Mouse (Mus musculus) MEL (cell line): ENCODE measurements around the gene 0610030E20Rik. TPM values are rescaled to one million over a fixed set of nuclear protein-coding genes. Genes with fewer than 3 reads are reported as not detected.
A peak's percentile ranks its signal among the peaks of the same experiment; 100 is the strongest.

Source experiments
- DNase-seq: peaks from one replicate; pipeline ENCODE4 v3.0.0; 2011; ENCODE audit warnings: low read depth, low spot score
- H3K27ac ChIP-seq: 2 replicates; pipeline ENCODE4 v1.5.1; 2012; ENCODE audit warnings: low read depth, mild to moderate bottlenecking, control low read depth, low read length, moderate library complexity; ENCODE audit not compliant: control insufficient read depth
- H3K27me3 ChIP-seq, 2 experiments: fragments of 150-350 bp in 1 of 2; sonication (generic) in 1 of 2; 2 replicates each; pipeline ENCODE4 v1.6.1; 2012; ENCODE audit warnings: low read length in 2 of 2, mild to moderate bottlenecking in 2 of 2, improper control_type of control experiment in 1 of 2, moderate library complexity in 1 of 2; ENCODE audit not compliant: insufficient read depth in 2 of 2, control insufficient read depth in 1 of 2
- H3K36me3 ChIP-seq, 2 experiments: 2 replicates each; pipeline ENCODE4 v1.6.1; 2012 to 2014; ENCODE audit warnings: low read length in 2 of 2, improper control_type of control experiment in 1 of 2, inconsistent platforms in 1 of 2, mild to moderate bottlenecking in 1 of 2; ENCODE audit not compliant: insufficient read depth in 2 of 2, control insufficient read depth in 1 of 2
- H3K4me1 ChIP-seq, 2 experiments: fragments of 150-350 bp in 1 of 2; sonication (generic) in 1 of 2; 2 replicates each; pipeline ENCODE4 v1.6.1; 2012; ENCODE audit warnings: low read length in 2 of 2, improper control_type of control experiment in 1 of 2, mild to moderate bottlenecking in 1 of 2; ENCODE audit not compliant: insufficient read depth in 2 of 2, control insufficient read depth in 1 of 2
- H3K4me3 ChIP-seq, 2 experiments: fragments of 150-350 bp in 1 of 2; sonication (generic) in 1 of 2; 2 replicates each; pipeline ENCODE4 v1.5.1; 2012; ENCODE audit warnings: low read depth in 2 of 2, low read length in 2 of 2, mild to moderate bottlenecking in 2 of 2, moderate library complexity in 2 of 2, control low read depth in 1 of 2, improper control_type of control experiment in 1 of 2; ENCODE audit not compliant: control insufficient read depth in 1 of 2, insufficient read depth in 1 of 2
- H3K79me2 ChIP-seq: 2 replicates; pipeline ENCODE4 v1.6.1; 2012; ENCODE audit warnings: mild to moderate bottlenecking, low read length, moderate library complexity; ENCODE audit not compliant: control insufficient read depth, poor library complexity, insufficient read depth
- H3K9ac ChIP-seq: 2 replicates; pipeline ENCODE4 v1.6.1; 2012; ENCODE audit warnings: low read depth, mild to moderate bottlenecking, control low read depth, low read length, moderate library complexity; ENCODE audit not compliant: control insufficient read depth, poor library complexity, severe bottlenecking
- H3K9me3 ChIP-seq: fragments of 150-350 bp; sonication (generic); replicated peaks from 2 replicates; pipeline ENCODE4 v1.6.1; 2012; ENCODE audit warnings: mild to moderate bottlenecking, low read length, improper control_type of control experiment, moderate library complexity; ENCODE audit not compliant: insufficient read depth
- BHLHE40 ChIP-seq: IDR thresholded peaks from 2 replicates; pipeline ENCODE4 v1.6.1; 2012; ENCODE audit warnings: low read depth, mild to moderate bottlenecking, inconsistent platforms, low read length, improper control_type of control experiment, borderline replicate concordance
- CHD1 ChIP-seq: IDR thresholded peaks from 2 replicates; pipeline ENCODE4 v1.6.1; 2012; ENCODE audit warnings: low read depth, mild to moderate bottlenecking, inconsistent platforms, low read length, improper control_type of control experiment
- CHD2 ChIP-seq: IDR thresholded peaks from 2 replicates; pipeline ENCODE4 v1.6.1; 2011; ENCODE audit warnings: low read length, improper control_type of control experiment
- CTCF ChIP-seq, 3 experiments: IDR thresholded peaks in 2 of 3; conservative IDR thresholded peaks in 1 of 3; 2 replicates each; pipeline ENCODE4 v1.5.1; 2011 to 2012; ENCODE audit warnings: low read length in 3 of 3, low read depth in 2 of 3, mild to moderate bottlenecking in 2 of 3, improper control_type of control experiment in 1 of 3, inconsistent platforms in 1 of 3, mixed read lengths in 1 of 3, moderate library complexity in 1 of 3; ENCODE audit not compliant: control insufficient read depth in 1 of 3, insufficient read depth in 1 of 3, poor library complexity in 1 of 3, severe bottlenecking in 1 of 3
- E2F4 ChIP-seq: IDR thresholded peaks from 2 replicates; pipeline ENCODE4 v1.6.1; 2011; ENCODE audit warnings: low read depth, low read length, improper control_type of control experiment, borderline replicate concordance
- ELF1 ChIP-seq: IDR thresholded peaks from 2 replicates; pipeline ENCODE4 v1.6.1; 2014; ENCODE audit warnings: low read depth, mild to moderate bottlenecking, inconsistent platforms, low read length, improper control_type of control experiment, moderate library complexity
- EP300 ChIP-seq, 2 experiments: IDR thresholded peaks; 2 replicates each; pipeline ENCODE4 v1.6.1; 2011; ENCODE audit warnings: improper control_type of control experiment in 2 of 2, low read length in 2 of 2, low read depth in 1 of 2, mild to moderate bottlenecking in 1 of 2
- ETS1 ChIP-seq: IDR thresholded peaks from 2 replicates; pipeline ENCODE4 v1.6.1; 2012; ENCODE audit warnings: low read depth, mild to moderate bottlenecking, inconsistent platforms, low read length, improper control_type of control experiment, moderate library complexity
- GABPA ChIP-seq: IDR thresholded peaks from 2 replicates; pipeline ENCODE4 v1.6.1; 2012; ENCODE audit warnings: low read depth, mild to moderate bottlenecking, inconsistent platforms, low read length, improper control_type of control experiment, moderate library complexity
- GATA1 ChIP-seq: IDR thresholded peaks from 2 replicates; pipeline ENCODE4 v1.6.1; 2011; ENCODE audit warnings: low read depth, low read length, improper control_type of control experiment
- HCFC1 ChIP-seq: IDR thresholded peaks from 2 replicates; pipeline ENCODE4 v1.6.1; 2012; ENCODE audit warnings: low read depth, mild to moderate bottlenecking, inconsistent platforms, low read length, improper control_type of control experiment, moderate library complexity
- JUND ChIP-seq: IDR thresholded peaks from 2 replicates; pipeline ENCODE4 v1.6.1; 2011; ENCODE audit warnings: low read depth, mild to moderate bottlenecking, improper control_type of control experiment, low read length
- MAFK ChIP-seq: IDR thresholded peaks from 2 replicates; pipeline ENCODE4 v1.6.1; 2011; ENCODE audit warnings: low read depth, mild to moderate bottlenecking, low read length, improper control_type of control experiment, borderline replicate concordance
- MAX ChIP-seq: IDR thresholded peaks from 2 replicates; pipeline ENCODE4 v1.6.1; 2011; ENCODE audit warnings: low read length, improper control_type of control experiment
- MAZ ChIP-seq: IDR thresholded peaks from 2 replicates; pipeline ENCODE4 v1.6.1; 2012; ENCODE audit warnings: low read depth, mild to moderate bottlenecking, inconsistent platforms, low read length, improper control_type of control experiment
- MEF2A ChIP-seq: IDR thresholded peaks from 2 replicates; pipeline ENCODE4 v1.6.1; 2014; ENCODE audit warnings: low read depth, mild to moderate bottlenecking, inconsistent platforms, low read length, improper control_type of control experiment; ENCODE audit not compliant: poor library complexity, insufficient replicate concordance, severe bottlenecking; ENCODE audit errors: extremely low read depth
- MXI1 ChIP-seq: IDR thresholded peaks from 2 replicates; pipeline ENCODE4 v1.6.1; 2011; ENCODE audit warnings: mild to moderate bottlenecking, low read depth, low read length, improper control_type of control experiment
- MYC ChIP-seq: IDR thresholded peaks from 2 replicates; pipeline ENCODE4 v1.6.1; 2011; ENCODE audit warnings: low read depth, mild to moderate bottlenecking, low read length, improper control_type of control experiment, moderate library complexity
- NELFE ChIP-seq: IDR thresholded peaks from 2 replicates; pipeline ENCODE4 v1.6.1; 2011; ENCODE audit warnings: low read depth, low read length, improper control_type of control experiment
- NRF1 ChIP-seq: IDR thresholded peaks from 2 replicates; pipeline ENCODE4 v1.6.1; 2014; ENCODE audit warnings: low read depth, mild to moderate bottlenecking, inconsistent platforms, low read length, improper control_type of control experiment, moderate library complexity; ENCODE audit not compliant: poor library complexity, insufficient read depth, severe bottlenecking
- POLR2A ChIP-seq, 2 experiments: IDR thresholded peaks; 2 replicates each; pipeline ENCODE4 v1.6.1; 2011 to 2012; ENCODE audit warnings: low read length in 2 of 2, mild to moderate bottlenecking in 2 of 2, control low read depth in 1 of 2, improper control_type of control experiment in 1 of 2, low read depth in 1 of 2, moderate library complexity in 1 of 2; ENCODE audit not compliant: control insufficient read depth in 1 of 2, insufficient read depth in 1 of 2, poor library complexity in 1 of 2
- POLR2AphosphoS2 ChIP-seq: IDR thresholded peaks from 2 replicates; pipeline ENCODE4 v1.6.1; 2011; ENCODE audit warnings: low read length, improper control_type of control experiment
- POLR2AphosphoS5 ChIP-seq: IDR thresholded peaks from 2 replicates; pipeline ENCODE4 v1.6.1; 2012; ENCODE audit warnings: low read depth, borderline replicate concordance, mild to moderate bottlenecking, inconsistent platforms, low read length, moderate library complexity, mixed read lengths
- RAD21 ChIP-seq: IDR thresholded peaks from 2 replicates; pipeline ENCODE4 v1.6.1; 2011; ENCODE audit warnings: mild to moderate bottlenecking, low read depth, low read length, improper control_type of control experiment
- RCOR1 ChIP-seq: IDR thresholded peaks from 2 replicates; pipeline ENCODE4 v1.6.1; 2012; ENCODE audit warnings: low read depth, mild to moderate bottlenecking, inconsistent platforms, low read length, improper control_type of control experiment
- TBP ChIP-seq: IDR thresholded peaks from 2 replicates; pipeline ENCODE4 v1.8.0; 2011; ENCODE audit warnings: low read depth, low read length, improper control_type of control experiment
- TCF12 ChIP-seq: IDR thresholded peaks from 2 replicates; pipeline ENCODE4 v1.6.1; 2014; ENCODE audit warnings: low read depth, mild to moderate bottlenecking, inconsistent platforms, low read length, improper control_type of control experiment, moderate library complexity
- UBTF ChIP-seq: IDR thresholded peaks from 2 replicates; pipeline ENCODE4 v1.6.1; 2012; ENCODE audit warnings: low read depth, mild to moderate bottlenecking, inconsistent platforms, low read length, improper control_type of control experiment, moderate library complexity, borderline replicate concordance; ENCODE audit not compliant: insufficient read depth
- USF1 ChIP-seq: IDR thresholded peaks from 2 replicates; pipeline ENCODE4 v1.6.1; 2014; ENCODE audit warnings: low read depth, mild to moderate bottlenecking, inconsistent platforms, low read length, improper control_type of control experiment, moderate library complexity
- USF2 ChIP-seq, 2 experiments: IDR thresholded peaks; 2 replicates each; pipeline ENCODE4 v1.6.1; 2011 to 2012; ENCODE audit warnings: improper control_type of control experiment in 2 of 2, low read length in 2 of 2, borderline replicate concordance in 1 of 2, inconsistent platforms in 1 of 2, low read depth in 1 of 2, mild to moderate bottlenecking in 1 of 2; ENCODE audit not compliant: insufficient read depth in 1 of 2
- ZC3H11A ChIP-seq: IDR thresholded peaks from 2 replicates; pipeline ENCODE4 v1.6.1; 2012; ENCODE audit warnings: low read depth, mild to moderate bottlenecking, inconsistent platforms, low read length, improper control_type of control experiment
- ZKSCAN1 ChIP-seq: IDR thresholded peaks from 2 replicates; pipeline ENCODE4 v1.6.1; 2012; ENCODE audit warnings: low read depth, mild to moderate bottlenecking, inconsistent platforms, low read length, improper control_type of control experiment, moderate library complexity
- ZMIZ1 ChIP-seq: IDR thresholded peaks from 2 replicates; pipeline ENCODE4 v1.6.1; 2012; ENCODE audit warnings: low read depth, mild to moderate bottlenecking, inconsistent platforms, low read length, improper control_type of control experiment, moderate library complexity
- ZNF384 ChIP-seq: IDR thresholded peaks from 2 replicates; pipeline ENCODE4 v1.6.1; 2012; ENCODE audit warnings: low read depth, mild to moderate bottlenecking, inconsistent platforms, low read length, improper control_type of control experiment
- polyA plus RNA-seq, 2 experiments: library from polyadenylated mRNA; stranded (reverse) in 1 of 2; unstranded in 1 of 2; fragments of >175 nt in 1 of 2; fragments of >200 nt in 1 of 2; gene quantifications; 2 replicates each; pipeline versions ENCODE4 v1.2.1 to v1.2.4; 2012; ENCODE audit warnings: low replicate concordance in 2 of 2, low read depth in 1 of 2; ENCODE audit not compliant: insufficient read length in 2 of 2, insufficient read depth in 1 of 2, missing spikeins in 1 of 2
- total RNA-seq: library from RNA; depleted of rRNA; stranded (reverse); fragments of 300-350 nt; gene quantifications from 2 replicates; pipeline ENCODE4 v1.2.3, GENCODE M21; 2012

0610030E20Rik gene
- total and polyA plus RNA-seq, 3 experiments, result 14.2 to 28.5 TPM; not detected in 1

- Histone ChIP-seq H3K9me3 (no peaks in the 10 kb centered on the region), H3K36me3 (peaks cover 0 to 27% of the 10 kb centered on the region in 2 experiments; a peak in 2 of 4 replicates), H3K4me3 (peak overlapping the region; percentile 80 to 84), H3K9ac (peak overlapping the region; percentile 86), H3K27ac (peak overlapping the region; percentile 90), H3K4me1 (peaks cover 0 to 31% of the 10 kb centered on the region in 2 experiments; a peak in 2 of 4 replicates), H3K79me2 (peaks cover 8% of the 10 kb centered on the region), H3K27me3 (no peaks in the 10 kb centered on the region)
- DNase-seq, result peak; percentile 99
- TF ChIP-seq RAD21, result no peak
- peak; percentile 9; the same call in 1 of the 2 replicates for TF ChIP-seq MEF2A
- TF ChIP-seq MYC, result no peak
- TF ChIP-seq NELFE, result peak; percentile 92
- TF ChIP-seq ZNF384, result no peak
- no peak for TF ChIP-seq POLR2AphosphoS5
- TF ChIP-seq ZC3H11A, result no peak
- 0 out of 2 replicates have a peak, but pooled peaks have one; percentile 19 for TF ChIP-seq ETS1
- no peak for TF ChIP-seq CHD1
- peak; percentile 99 for TF ChIP-seq USF1
- no peak for TF ChIP-seq E2F4
- TF ChIP-seq BHLHE40, result no peak
- peak; percentile 74; the same call in 1 of the 2 replicates for TF ChIP-seq MAX
- peak; percentile 43; the same call in 1 of the 2 replicates for TF ChIP-seq TCF12
- no peak for TF ChIP-seq MAFK
- TF ChIP-seq GATA1, result no peak
- peak; percentile 44 to 90 for TF ChIP-seq USF2 (IDR thresholded peaks at IDR 0.05; ENCODE audit: borderline replicate concordance in 1 of 2, insufficient read depth in 1 of 2, low read depth in 1 of 2, low read length in 2 of 2)
- no peak for TF ChIP-seq RCOR1
- peak; percentile 94 for TF ChIP-seq TBP
- peak; percentile 95 for TF ChIP-seq ZMIZ1
- peak; percentile 41; the same call in 1 of the 2 replicates for TF ChIP-seq NRF1
- no peak for TF ChIP-seq GABPA
- TF ChIP-seq MAZ, result peak; percentile 43; the same call in 1 of the 2 replicates
- peak; percentile 88 for TF ChIP-seq MXI1
- TF ChIP-seq EP300 (IDR thresholded peaks at IDR 0.05; ENCODE audit: low read depth in 1 of 2, low read length in 2 of 2), result peak in 1 of 2 experiments; percentile 28; a peak in 1 of 4 replicates
- peak; percentile 84 for TF ChIP-seq HCFC1
- peak; percentile 98 for TF ChIP-seq ELF1
- TF ChIP-seq JUND, result no peak
- TF ChIP-seq POLR2A (IDR thresholded peaks at IDR 0.05; ENCODE audit: control insufficient read depth in 1 of 2, insufficient read depth in 1 of 2, low read depth in 1 of 2, low read length in 2 of 2, poor library complexity in 1 of 2), result peak; percentile 59 to 95; a peak in 3 of 4 replicates
- peak in 1 of 3 experiments; percentile 30; a peak in 4 of 6 replicates for TF ChIP-seq CTCF (IDR thresholded peaks at IDR 0.05 in 2 of 3, conservative IDR thresholded peaks at IDR 0.05 in 1 of 3; ENCODE audit: control insufficient read depth in 1 of 3, insufficient read depth in 1 of 3, low read depth in 2 of 3, low read length in 3 of 3, poor library complexity in 1 of 3, severe bottlenecking in 1 of 3)
- TF ChIP-seq ZKSCAN1, result no peak
- TF ChIP-seq CHD2, result peak; percentile 85; the same call in 1 of the 2 replicates
- TF ChIP-seq POLR2AphosphoS2, result peak; percentile 93
- TF ChIP-seq UBTF, result no peak
These were observed 15.3 kb downstream of the 0610030E20Rik start for GRCm38 (mm10) chr6:72362132-72363028.
